Mouse (Mus musculus): Measurements from ENCODE around the gene Lrcol1. TPM values are rescaled to one million over a fixed set of nuclear protein-coding genes. Genes with fewer than 3 reads are reported as not detected.

Lrcol1 gene
- polyA plus RNA-seq (2014; fragmentation: Nextera tagmentation; extraction: Ambion mirVana), result not detected in 2 replicates

DNA sequence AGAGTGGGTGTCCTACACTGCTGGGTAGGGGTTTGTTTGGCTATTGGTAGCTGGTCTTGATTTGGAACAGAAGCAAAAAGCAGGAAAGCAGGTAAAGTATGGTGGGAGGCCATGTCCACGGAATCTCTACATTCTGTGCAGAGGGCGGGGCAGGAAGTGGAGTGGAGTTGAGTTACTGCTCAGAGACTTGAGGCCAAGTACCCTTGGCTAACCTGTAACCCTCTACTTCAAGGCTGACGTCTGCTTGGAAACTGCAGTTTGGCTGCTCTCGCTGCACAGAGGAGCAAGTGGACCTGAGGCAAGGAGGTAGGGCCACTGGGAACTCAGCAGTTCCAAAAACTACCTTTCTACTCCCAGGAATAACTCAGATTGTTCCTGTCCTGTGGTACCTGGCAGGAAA lies at the start of gene Lrcol1:
Lrcol1 (plus strand) TSS at position 207 of the 400 bp plus-strand sequence.
- Histone ChIP-seq H3K27me3 (ENCODE audit: control insufficient read depth, insufficient read depth, low read length) (peaks cover 12% of the 10 kb centered on the region), H3K27ac (ENCODE audit: low read depth, low read length) (no peak within 1 kb of the TSS), H3K9ac (ENCODE audit: low read depth, low read length) (no peak within 1 kb of the TSS), H3K4me1 (replicated peaks; ENCODE audit: control insufficient read depth, insufficient read depth, low read length) (no peaks in the 10 kb centered on the region), H3K36me3 (ENCODE audit: control insufficient read depth, insufficient read depth, low read length) (no peaks in the 10 kb centered on the region), H3K9me3 (ENCODE audit: control insufficient read depth, low read length) (no peaks in the 10 kb centered on the region), H3K4me2 (replicated peaks; ENCODE audit: low read depth, low read length) (no peak within 1 kb of the TSS), H3K4me3 (ENCODE audit: low read depth, low read length) (no peak within 1 kb of the TSS)
- WGBS, result 80% methylated on average over 4 of the region's 4 CpGs
- DNase-seq (ENCODE audit: low spot score), result no peak
- no peak for ATAC-seq (ENCODE audit: low FRiP score)

DNA sequence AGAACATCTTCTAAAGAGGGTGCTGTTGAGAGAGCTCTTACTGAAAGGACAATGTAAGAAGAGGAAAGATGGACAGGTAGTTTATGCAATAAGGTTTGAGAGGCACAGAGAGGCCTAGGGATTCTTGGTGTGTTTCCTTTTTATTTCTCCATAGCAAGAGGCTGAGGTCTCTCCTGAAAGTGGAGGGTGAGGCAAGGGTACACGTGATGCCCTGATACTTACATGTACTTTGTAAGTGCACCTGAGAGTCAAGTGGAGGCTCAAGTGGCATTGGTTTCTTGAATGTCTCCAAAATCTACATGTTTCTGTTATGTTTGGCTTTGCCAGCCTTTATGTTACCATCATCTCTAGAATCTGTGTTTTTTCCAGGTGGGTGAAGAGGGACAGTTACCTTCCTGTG lies 47.9 kb upstream of the Lrcol1 start:
- H3K9me3 ChIP-seq (ENCODE audit: control insufficient read depth, low read length), result no peaks in the 10 kb centered on the region
- 0 out of 2 replicates have a peak, but pooled peaks cover 3% of the 10 kb centered on the region for H3K36me3 ChIP-seq (ENCODE audit: control insufficient read depth, insufficient read depth, low read length)
- H3K27me3 ChIP-seq (ENCODE audit: control insufficient read depth, insufficient read depth, low read length), result no peaks in the 10 kb centered on the region

DNA sequence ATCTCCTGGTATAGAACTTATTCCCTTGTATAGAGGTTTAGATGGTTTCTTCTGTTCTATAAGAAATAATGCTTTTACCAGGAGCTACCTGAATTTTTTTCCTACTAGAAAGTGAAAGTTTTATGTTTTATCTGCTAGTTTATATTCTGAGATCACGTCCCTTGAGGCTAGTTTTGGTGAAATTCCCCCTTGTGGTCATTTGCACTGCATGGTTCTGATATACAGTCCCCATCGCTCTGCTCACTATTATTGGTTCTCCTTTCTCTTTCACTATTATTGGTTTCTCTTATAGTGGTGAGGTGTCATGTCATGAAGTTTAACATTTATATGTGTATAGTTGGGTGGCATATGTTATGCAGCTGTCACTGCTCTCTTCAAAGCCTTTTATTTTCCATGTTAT lies 43.9 kb upstream of the Lrcol1 start:
- no peak for ATAC-seq (ENCODE audit: low FRiP score)

More for the DNA sequence above, 47.9 kb upstream of the Lrcol1 start:
- WGBS, result 96% methylated on average over 1 of the region's 1 CpGs
- Histone ChIP-seq H3K9ac (ENCODE audit: low read depth, low read length) (no peak overlapping the region), H3K4me2 (replicated peaks; ENCODE audit: low read depth, low read length) (no peak overlapping the region), H3K27ac (ENCODE audit: low read depth, low read length) (no peak overlapping the region), H3K4me3 (ENCODE audit: low read depth, low read length) (no peak overlapping the region), H3K4me1 (replicated peaks; ENCODE audit: control insufficient read depth, insufficient read depth, low read length) (no peaks in the 10 kb centered on the region)
- DNase-seq (ENCODE audit: low spot score), result no peak
- no peak for ATAC-seq (ENCODE audit: low FRiP score)

DNA sequence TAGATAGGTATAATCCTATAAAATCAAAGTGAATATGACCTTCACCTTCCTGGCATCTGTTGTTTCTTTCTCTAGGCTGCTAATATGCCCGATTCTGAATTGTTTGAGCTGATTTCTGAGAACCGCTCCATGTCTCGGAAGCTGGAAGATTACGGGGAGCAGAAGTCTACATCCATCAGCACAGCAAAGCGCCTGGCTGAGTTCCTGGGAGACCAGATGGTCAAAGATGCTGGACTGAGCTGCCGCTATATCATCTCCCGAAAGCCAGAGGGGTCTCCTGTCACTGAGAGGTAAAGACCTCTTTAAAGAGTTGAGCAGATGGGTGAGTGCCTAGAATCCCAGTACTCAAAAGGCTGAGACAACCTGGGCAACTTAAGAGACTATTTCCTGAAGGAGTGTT lies 35.7 kb upstream of the Lrcol1 start:
- DNase-seq (ENCODE audit: low spot score) (no peak), ATAC-seq (ENCODE audit: low FRiP score) (no peak)
- H3K27me3 ChIP-seq (ENCODE audit: control insufficient read depth, insufficient read depth, low read length), result no peaks in the 10 kb centered on the region
- H3K36me3 ChIP-seq (ENCODE audit: control insufficient read depth, insufficient read depth, low read length), result peaks cover 9% of the 10 kb centered on the region; the same call in 1 of the 2 replicates
- H3K4me3 ChIP-seq (ENCODE audit: low read depth, low read length), result no peak overlapping the region
- H3K4me1 ChIP-seq (replicated peaks; ENCODE audit: control insufficient read depth, insufficient read depth, low read length), result no peaks in the 10 kb centered on the region
- no peak overlapping the region for H3K4me2 ChIP-seq (replicated peaks; ENCODE audit: low read depth, low read length)
- 95% methylated on average over 7 of the region's 7 CpGs for WGBS
- H3K27ac ChIP-seq (ENCODE audit: low read depth, low read length), result no peak overlapping the region
- no peak overlapping the region for H3K9ac ChIP-seq (ENCODE audit: low read depth, low read length)
- H3K9me3 ChIP-seq (ENCODE audit: control insufficient read depth, low read length), result no peaks in the 10 kb centered on the region

More for the DNA sequence above, 43.9 kb upstream of the Lrcol1 start:
- peaks cover 7% of the 10 kb centered on the region; the same call in 1 of the 2 replicates for H3K36me3 ChIP-seq (ENCODE audit: control insufficient read depth, insufficient read depth, low read length)
- H3K9me3 ChIP-seq (ENCODE audit: control insufficient read depth, low read length), result no peaks in the 10 kb centered on the region
- H3K9ac ChIP-seq (ENCODE audit: low read depth, low read length), result no peak overlapping the region
- DNase-seq (ENCODE audit: low spot score), result no peak
- H3K4me2 ChIP-seq (replicated peaks; ENCODE audit: low read depth, low read length), result no peak overlapping the region
- WGBS, result 97% methylated on average over 2 of the region's 2 CpGs
- H3K4me1 ChIP-seq (replicated peaks; ENCODE audit: control insufficient read depth, insufficient read depth, low read length), result no peaks in the 10 kb centered on the region
- H3K4me3 ChIP-seq (ENCODE audit: low read depth, low read length), result no peak overlapping the region
- H3K27me3 ChIP-seq (ENCODE audit: control insufficient read depth, insufficient read depth, low read length), result no peaks in the 10 kb centered on the region
- no peak overlapping the region for H3K27ac ChIP-seq (ENCODE audit: low read depth, low read length)

DNA sequence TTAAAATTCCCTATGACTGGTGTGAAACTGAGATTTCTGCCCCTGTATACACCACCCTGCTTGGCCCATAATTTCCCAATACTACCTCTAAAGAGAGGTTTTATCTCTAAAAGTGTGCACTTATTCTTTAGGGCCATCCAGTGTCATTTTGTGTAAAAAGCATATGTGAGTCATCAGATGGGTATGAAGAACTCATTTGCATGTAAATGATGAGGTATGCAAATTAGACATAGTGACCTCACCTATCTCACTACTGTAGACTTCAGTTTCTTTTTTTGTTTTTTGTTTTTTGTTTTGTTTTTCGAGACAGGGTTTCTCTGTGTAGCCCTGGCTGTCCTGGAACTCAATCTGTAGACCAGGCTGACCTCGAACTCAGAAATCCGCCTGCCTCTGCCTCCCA lies 31.4 kb upstream of the Lrcol1 start:
- no peak for DNase-seq (ENCODE audit: low spot score)
- no peaks in the 10 kb centered on the region for H3K27me3 ChIP-seq (ENCODE audit: control insufficient read depth, insufficient read depth, low read length)
- no peak overlapping the region for H3K4me2 ChIP-seq (replicated peaks; ENCODE audit: low read depth, low read length)
- peaks cover 7% of the 10 kb centered on the region; the same call in 1 of the 2 replicates for H3K36me3 ChIP-seq (ENCODE audit: control insufficient read depth, insufficient read depth, low read length)
- no peak overlapping the region for H3K27ac ChIP-seq (ENCODE audit: low read depth, low read length)
- no peaks in the 10 kb centered on the region for H3K4me1 ChIP-seq (replicated peaks; ENCODE audit: control insufficient read depth, insufficient read depth, low read length)
- no peak for ATAC-seq (ENCODE audit: low FRiP score)
- H3K9ac ChIP-seq (ENCODE audit: low read depth, low read length), result no peak overlapping the region
- no peaks in the 10 kb centered on the region for H3K9me3 ChIP-seq (ENCODE audit: control insufficient read depth, low read length)
- no peak overlapping the region for H3K4me3 ChIP-seq (ENCODE audit: low read depth, low read length)
- WGBS, result 94% methylated on average over 3 of the region's 3 CpGs

DNA sequence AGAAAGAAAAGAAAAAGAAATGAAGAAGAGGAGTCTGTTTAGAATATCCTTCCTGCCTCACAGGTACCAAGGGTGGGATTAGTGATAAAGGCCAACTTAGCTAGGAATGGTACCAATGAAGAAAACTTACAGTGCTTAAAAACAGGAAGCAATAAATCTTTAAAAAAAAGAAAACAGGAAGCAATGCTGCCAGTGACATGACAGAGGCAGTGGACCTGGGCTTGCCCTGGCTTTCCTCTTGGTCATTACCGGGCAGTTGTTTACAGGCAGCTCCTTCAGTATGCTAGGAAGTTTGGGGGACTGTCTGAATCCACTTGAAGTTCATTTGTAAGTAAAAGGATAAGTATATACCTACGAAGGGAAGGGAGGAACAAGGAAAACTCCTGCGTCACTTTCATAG lies 14.0 kb upstream of the Lrcol1 start:
- WGBS, result 90% methylated on average over 3 of the region's 3 CpGs
- ATAC-seq (ENCODE audit: low FRiP score), result no peak
- H3K27me3 ChIP-seq (ENCODE audit: control insufficient read depth, insufficient read depth, low read length), result no peaks in the 10 kb centered on the region
- no peaks in the 10 kb centered on the region for H3K9me3 ChIP-seq (ENCODE audit: control insufficient read depth, low read length)
- DNase-seq (ENCODE audit: low spot score), result no peak
- H3K9ac ChIP-seq (ENCODE audit: low read depth, low read length), result no peak overlapping the region
- no peak overlapping the region for H3K4me2 ChIP-seq (replicated peaks; ENCODE audit: low read depth, low read length)
- H3K27ac ChIP-seq (ENCODE audit: low read depth, low read length), result no peak overlapping the region
- peaks cover 7% of the 10 kb centered on the region for H3K36me3 ChIP-seq (ENCODE audit: control insufficient read depth, insufficient read depth, low read length)
- no peaks in the 10 kb centered on the region for H3K4me1 ChIP-seq (replicated peaks; ENCODE audit: control insufficient read depth, insufficient read depth, low read length)
- H3K4me3 ChIP-seq (ENCODE audit: low read depth, low read length), result no peak overlapping the region

DNA sequence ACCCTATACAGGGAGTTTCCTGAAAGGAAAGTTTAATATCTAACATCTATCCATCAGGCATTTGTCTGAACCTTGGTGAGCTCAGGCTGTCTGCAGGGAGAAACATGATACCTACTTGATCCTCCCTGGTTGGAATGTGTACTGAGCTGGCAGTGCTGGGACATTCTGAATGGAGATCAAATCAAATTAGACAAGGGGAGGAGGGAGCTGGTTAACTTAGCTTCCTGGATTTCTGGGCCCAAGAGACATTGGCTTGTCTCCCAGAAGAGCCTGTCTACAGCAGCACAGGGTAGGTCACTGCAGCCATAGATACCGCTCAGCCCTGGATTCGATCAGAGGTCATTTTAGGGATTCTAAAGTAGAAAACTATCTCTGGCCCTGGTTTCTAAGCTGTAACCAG lies 5.7 kb upstream of the Lrcol1 start:
- H3K4me3 ChIP-seq (ENCODE audit: low read depth, low read length), result no peak overlapping the region
- ATAC-seq (ENCODE audit: low FRiP score) (no peak), DNase-seq (ENCODE audit: low spot score) (no peak)
- H3K27me3 ChIP-seq (ENCODE audit: control insufficient read depth, insufficient read depth, low read length), result peaks cover 12% of the 10 kb centered on the region
- H3K36me3 ChIP-seq (ENCODE audit: control insufficient read depth, insufficient read depth, low read length), result no peaks in the 10 kb centered on the region
- H3K4me1 ChIP-seq (replicated peaks; ENCODE audit: control insufficient read depth, insufficient read depth, low read length), result no peaks in the 10 kb centered on the region
- WGBS, result 93% methylated on average over 2 of the region's 2 CpGs
- H3K9ac ChIP-seq (ENCODE audit: low read depth, low read length), result no peak overlapping the region
- H3K27ac ChIP-seq (ENCODE audit: low read depth, low read length), result no peak overlapping the region
- H3K9me3 ChIP-seq (ENCODE audit: control insufficient read depth, low read length), result no peaks in the 10 kb centered on the region
- H3K4me2 ChIP-seq (replicated peaks; ENCODE audit: low read depth, low read length), result no peak overlapping the region

DNA sequence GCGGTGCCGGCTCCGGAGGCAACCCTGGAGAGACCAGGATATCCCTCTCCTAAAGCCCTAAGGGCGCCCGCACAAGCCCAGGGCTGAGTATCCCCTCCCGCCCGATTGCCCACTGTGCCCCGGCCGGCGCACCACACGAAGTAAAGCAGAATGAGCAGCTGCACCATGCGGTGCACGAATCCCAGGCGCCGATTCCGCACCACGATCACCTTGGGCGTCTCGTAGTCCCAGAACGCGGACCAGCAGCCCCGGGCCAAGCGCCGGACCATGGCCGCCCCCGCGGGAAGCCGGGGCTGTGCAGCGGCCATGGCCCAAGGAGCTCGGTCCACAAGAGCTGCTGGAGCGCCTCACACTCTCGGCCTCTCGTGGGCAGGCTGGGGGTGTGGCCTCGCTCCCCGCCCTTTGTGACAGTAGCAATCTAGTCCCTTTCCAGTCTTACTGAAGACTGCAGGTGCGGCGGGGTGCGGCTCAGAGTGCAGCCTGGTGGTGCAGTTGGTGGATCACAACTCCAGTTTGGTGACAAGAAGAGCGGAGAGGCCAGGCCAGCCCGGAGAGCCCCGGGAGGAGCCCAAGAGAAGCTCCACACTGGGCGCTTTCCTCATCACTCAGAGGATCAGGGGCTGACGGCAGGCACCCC lies 1.8 kb upstream of the Lrcol1 start, which contains the start of gene P2rx2:
P2rx2 (minus strand) TSS at position 565 of the 637 bp plus-strand sequence.
- peaks cover 12% of the 10 kb centered on the region for H3K27me3 ChIP-seq (ENCODE audit: control insufficient read depth, insufficient read depth, low read length)
- 2% methylated on average over 37 of the region's 43 CpGs for WGBS
- no peak within 1 kb of the TSS for H3K27ac ChIP-seq (ENCODE audit: low read depth, low read length)

DNA sequence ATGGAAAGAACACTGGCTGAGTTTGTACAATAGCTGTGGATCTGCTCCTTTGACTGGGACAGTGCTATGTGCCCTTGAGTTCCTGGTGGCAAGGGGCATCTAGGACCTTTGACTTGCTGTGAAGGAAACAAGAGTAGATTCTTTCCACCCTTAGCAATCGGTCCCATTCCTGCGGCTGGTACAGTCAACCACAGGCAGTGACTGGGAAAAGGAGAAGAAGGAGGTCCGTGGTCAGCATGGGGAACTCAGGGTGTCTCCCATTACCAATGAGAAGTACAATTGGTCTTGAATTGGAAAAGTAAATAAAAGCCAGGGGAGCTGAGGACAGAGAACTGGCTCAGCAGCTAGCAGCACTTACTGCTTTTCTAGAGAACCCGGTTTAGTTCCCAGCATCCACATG lies 1.0 kb downstream of the Lrcol1 start:
- H3K4me3 ChIP-seq (ENCODE audit: low read depth, low read length), result no peak overlapping the region
- DNase-seq (ENCODE audit: low spot score), result no peak
- H3K4me1 ChIP-seq (replicated peaks; ENCODE audit: control insufficient read depth, insufficient read depth, low read length), result no peaks in the 10 kb centered on the region
- no peak overlapping the region for H3K9ac ChIP-seq (ENCODE audit: low read depth, low read length)
- H3K4me2 ChIP-seq (replicated peaks; ENCODE audit: low read depth, low read length), result no peak overlapping the region
- H3K36me3 ChIP-seq (ENCODE audit: control insufficient read depth, insufficient read depth, low read length), result no peaks in the 10 kb centered on the region
- no peak for ATAC-seq (ENCODE audit: low FRiP score)
- no peak overlapping the region for H3K27ac ChIP-seq (ENCODE audit: low read depth, low read length)
- WGBS, result 84% methylated on average over 4 of the region's 4 CpGs
- no peaks in the 10 kb centered on the region for H3K9me3 ChIP-seq (ENCODE audit: control insufficient read depth, low read length)
- H3K27me3 ChIP-seq (ENCODE audit: control insufficient read depth, insufficient read depth, low read length), result peaks cover 12% of the 10 kb centered on the region

More for the DNA sequence above, 1.8 kb upstream of the Lrcol1 start, which contains the start of gene P2rx2:
- peak; percentile 61 for DNase-seq (ENCODE audit: low spot score)
- Histone ChIP-seq H3K4me3 (ENCODE audit: low read depth, low read length) (peak within 1 kb of the TSS; percentile 46), H3K36me3 (ENCODE audit: control insufficient read depth, insufficient read depth, low read length) (no peaks in the 10 kb centered on the region), H3K4me2 (replicated peaks; ENCODE audit: low read depth, low read length) (peak within 1 kb of the TSS; percentile 96), H3K4me1 (replicated peaks; ENCODE audit: control insufficient read depth, insufficient read depth, low read length) (no peaks in the 10 kb centered on the region), H3K9me3 (ENCODE audit: control insufficient read depth, low read length) (no peaks in the 10 kb centered on the region), H3K9ac (ENCODE audit: low read depth, low read length) (peak within 1 kb of the TSS; percentile 58)
- peak; percentile 73; the same call in 1 of the 2 replicates for ATAC-seq (ENCODE audit: low FRiP score)
